Mouse (Mus musculus) ovary, postnatal 36 days (tissue): Measurements from ENCODE around the gene Col11a2.

Experiments
- DNase-seq: peaks from one replicate; pipeline ENCODE4 v3.0.0; 2022; ENCODE audit warnings: low spot score, mixed read lengths

The Col11a2 gene

DNA sequence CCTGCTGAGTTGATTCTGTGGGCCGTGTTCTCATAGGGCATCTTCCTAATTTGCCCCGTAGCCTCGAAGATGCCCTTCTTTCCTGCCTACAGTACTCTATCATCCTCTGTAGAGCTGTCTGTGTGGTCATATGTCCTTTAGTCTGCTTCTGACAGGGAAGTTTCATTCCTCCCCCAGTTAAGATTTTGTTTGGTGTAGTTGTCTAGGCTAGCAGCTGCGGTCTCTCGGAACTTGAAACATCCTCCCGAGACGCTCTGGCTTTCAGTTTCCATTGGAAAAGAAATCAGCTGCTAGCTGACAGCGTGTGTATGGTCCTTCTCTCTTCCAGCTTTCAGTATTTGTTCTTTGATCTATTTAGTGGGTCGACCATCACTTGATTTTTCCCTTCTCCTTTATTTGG is 65.6 kb downstream of the Col11a2 start:
- DNase-seq, result no peak

GRCm38 (mm10) chr17:34106555-34106954 is 67.3 kb downstream of the Col11a2 start:
- DNase-seq, result no peak

DNA sequence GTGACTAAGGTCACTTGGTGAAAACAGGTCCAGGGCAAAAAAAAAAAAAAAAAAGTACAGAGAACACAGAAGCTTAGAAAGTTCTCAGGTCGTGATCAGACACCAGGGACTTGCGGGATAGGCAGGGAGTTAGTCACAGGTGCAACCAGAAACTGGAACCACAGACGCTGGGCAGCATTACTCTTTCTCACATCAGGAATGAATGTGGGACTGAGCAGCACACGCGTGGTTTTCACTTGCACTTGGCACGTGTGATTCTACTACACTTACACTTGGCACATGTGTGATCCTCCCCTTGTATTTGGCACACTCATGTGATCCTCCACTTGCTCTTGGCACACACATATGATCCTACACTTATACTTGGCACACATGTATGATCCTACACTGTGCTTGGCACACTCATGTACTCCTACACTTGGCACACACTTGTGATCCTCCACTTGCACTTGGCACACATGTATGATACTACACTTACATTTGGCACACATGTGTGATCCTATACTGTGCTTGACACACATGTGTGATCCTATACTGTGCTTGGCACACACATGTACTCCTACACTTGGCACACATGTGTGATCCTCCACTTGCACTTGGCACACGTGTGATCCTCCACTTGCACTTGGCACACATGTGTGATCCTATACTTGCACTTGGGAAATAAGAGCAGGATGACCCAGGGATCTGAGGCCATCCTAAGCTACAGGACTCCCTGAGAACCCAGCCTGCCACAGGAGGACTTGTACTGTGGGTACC is 68.1 kb downstream of the Col11a2 start:
- no peak for DNase-seq

GRCm38 (mm10) chr17:34108460-34108859 is 69.2 kb downstream of the Col11a2 start:
- DNase-seq, result no peak

DNA sequence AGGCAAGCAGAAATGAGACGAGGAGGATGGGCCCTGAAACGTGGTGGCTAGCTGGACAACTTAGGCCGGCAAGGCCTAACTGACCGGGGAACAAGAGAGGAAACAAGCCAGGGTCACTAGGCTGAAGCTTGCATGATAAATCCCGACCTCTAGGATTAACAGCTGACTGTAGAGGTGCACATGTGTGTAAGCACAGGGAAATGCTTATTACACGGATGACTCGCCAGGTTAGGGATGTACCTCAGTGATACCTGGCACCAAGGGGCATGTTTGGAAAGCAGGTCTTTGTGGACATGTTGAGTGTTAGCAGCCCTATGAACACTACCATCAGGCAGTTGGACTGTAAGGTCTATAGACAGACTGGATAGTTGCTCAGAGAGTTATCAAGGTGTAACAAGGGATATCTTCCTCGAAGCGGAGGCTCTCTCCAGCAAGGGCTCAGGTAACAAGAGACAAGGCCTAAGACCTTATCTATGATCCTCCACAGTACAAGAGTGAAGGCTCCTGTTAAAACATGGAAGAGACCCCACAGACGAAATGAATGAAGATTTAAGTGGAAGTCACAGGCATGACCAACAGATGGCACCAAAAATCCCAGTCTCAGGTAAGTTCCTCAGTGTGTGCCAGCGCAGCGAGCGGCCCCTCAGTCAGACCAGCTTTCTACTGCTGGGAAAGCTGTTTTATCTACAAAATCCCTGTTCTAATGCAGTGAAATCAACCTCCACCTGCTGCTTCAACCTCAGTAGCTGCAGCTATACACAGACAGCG is 70.0 kb downstream of the Col11a2 start:
- no peak for DNase-seq

- DNase-seq, result no peak
Measured at GRCm38 (mm10) chr17:34109806-34110195, 70.6 kb downstream of the Col11a2 start.

DNA sequence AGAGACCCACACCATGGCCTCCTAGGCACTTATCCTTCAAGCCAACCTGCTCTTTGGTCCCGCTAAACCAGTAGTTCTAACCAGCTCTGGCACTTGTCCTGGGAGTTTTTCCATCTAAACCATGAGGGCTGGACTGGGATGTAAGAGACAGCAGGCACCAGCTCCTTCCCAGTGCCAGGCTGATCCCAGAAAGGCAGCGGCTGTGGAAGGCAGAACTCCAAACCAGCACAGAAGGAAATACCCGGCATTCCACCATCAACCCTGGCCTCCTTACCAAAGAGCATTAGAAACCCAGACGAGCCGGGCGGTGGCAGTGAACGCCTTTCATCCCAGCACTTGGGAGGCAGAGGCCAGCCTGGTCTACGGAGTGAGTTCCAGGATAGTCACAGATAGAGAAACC is 71.1 kb downstream of the Col11a2 start:
- DNase-seq, result no peak

GRCm38 (mm10) chr17:34114114-34114513 is 74.9 kb downstream of the Col11a2 start:
- no peak for DNase-seq
